Mouse (Mus musculus) kidney, embryonic 15.5 days (tissue): Measurements from ENCODE around the gene Tap2. TPM values are rescaled to one million over a fixed set of nuclear protein-coding genes. Genes with fewer than 3 reads are reported as not detected.

Experiments
- ATAC-seq: fragments of 200-750 bp; cut with Nextera tagmentation; replicated peaks from 2 replicates; pipeline ENCODE4 v1.8.0; 2017; ENCODE audit warnings: moderate TSS enrichment; ENCODE audit not compliant: low FRiP score
- H3K27ac ChIP-seq: fragments of 300-500 bp; sonication (generic); 2 replicates; pipeline ENCODE4 v1.5.1; 2015; ENCODE audit warnings: mild to moderate bottlenecking, inconsistent platforms
- H3K27me3 ChIP-seq: fragments of 300-500 bp; sonication (generic); 2 replicates; pipeline ENCODE4 v1.6.1; 2015; ENCODE audit warnings: inconsistent platforms
- H3K36me3 ChIP-seq: fragments of 300-500 bp; sonication (generic); 2 replicates; pipeline ENCODE4 v1.6.1; 2015; ENCODE audit warnings: inconsistent platforms
- H3K4me1 ChIP-seq: fragments of 300-500 bp; sonication (generic); 2 replicates; pipeline ENCODE4 v1.6.1; 2015; ENCODE audit warnings: inconsistent platforms
- H3K4me2 ChIP-seq: fragments of 300-500 bp; sonication (generic); 2 replicates; pipeline ENCODE4 v1.6.1; 2015; ENCODE audit warnings: moderate library complexity, mild to moderate bottlenecking, inconsistent platforms
- H3K4me3 ChIP-seq: fragments of 300-500 bp; sonication (generic); replicated peaks from 2 replicates; pipeline ENCODE4 v1.5.1; 2015; ENCODE audit warnings: mild to moderate bottlenecking, inconsistent platforms
- H3K9ac ChIP-seq: fragments of 300-500 bp; sonication (generic); 2 replicates; pipeline ENCODE4 v1.6.1; 2015; ENCODE audit warnings: mild to moderate bottlenecking, inconsistent platforms
- H3K9me3 ChIP-seq: fragments of 300-500 bp; sonication (generic); replicated peaks from 2 replicates; pipeline ENCODE4 v1.6.1; 2016; ENCODE audit warnings: inconsistent platforms
- WGBS: fragments of 180-500 bp; shearing (Covaris S2); methylation state at CpG from one replicate; pipeline ENCODE4 v1.1.7; 2015; ENCODE audit warnings: mixed read lengths; 5-methylcytosine and 5-hydroxymethylcytosine counted together
- polyA plus RNA-seq: library from polyadenylated mRNA; unstranded; fragments of >200 nt; fragmentation: Nextera tagmentation; extraction: Ambion mirVana; gene quantifications from 2 replicates; pipeline ENCODE4 v1.2.1, GENCODE M21; 2015

Tap2 gene
- polyA plus RNA-seq, 1 experiment from 2014 or later: 3.5 TPM

DNA sequence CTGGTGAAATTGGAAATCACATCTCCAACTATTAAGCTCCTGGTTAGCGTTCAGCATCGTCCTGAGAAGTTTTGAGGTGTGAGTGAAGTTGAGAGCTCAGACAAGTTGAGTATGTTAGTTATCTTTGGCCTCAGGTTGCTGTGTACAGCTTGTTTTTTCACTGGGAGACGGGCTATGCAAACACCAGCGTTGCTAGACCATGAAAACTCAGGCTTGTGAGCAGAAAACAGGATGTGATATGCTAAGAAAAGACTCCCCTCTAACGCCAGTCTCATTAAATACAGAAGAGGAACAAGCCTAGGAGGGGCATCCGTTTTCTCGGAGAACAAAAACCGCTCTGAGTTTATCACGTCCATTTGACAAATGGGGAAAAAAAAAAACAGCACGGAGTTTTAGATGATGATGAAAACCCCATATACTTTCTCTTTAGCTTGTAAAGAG lies 36.3 kb downstream of the Tap2 start:
- no peak overlapping the region for H3K4me2 ChIP-seq
- 0 out of 2 replicates have a peak, but pooled peaks cover 2% of the 10 kb centered on the region for H3K4me1 ChIP-seq
- peaks cover 4% of the 10 kb centered on the region; the same call in 1 of the 2 replicates for H3K9me3 ChIP-seq
- no peaks in the 10 kb centered on the region for H3K36me3 ChIP-seq
- H3K9ac ChIP-seq: no peak overlapping the region
- no peak for ATAC-seq
- H3K27me3 ChIP-seq: no peaks in the 10 kb centered on the region; the same call in 1 of the 2 replicates
- H3K27ac ChIP-seq: peak overlapping the region; percentile 20; the same call in 1 of the 2 replicates
- 50% methylated on average over 10 of the region's 10 CpGs for WGBS
- no peak overlapping the region for H3K4me3 ChIP-seq

DNA sequence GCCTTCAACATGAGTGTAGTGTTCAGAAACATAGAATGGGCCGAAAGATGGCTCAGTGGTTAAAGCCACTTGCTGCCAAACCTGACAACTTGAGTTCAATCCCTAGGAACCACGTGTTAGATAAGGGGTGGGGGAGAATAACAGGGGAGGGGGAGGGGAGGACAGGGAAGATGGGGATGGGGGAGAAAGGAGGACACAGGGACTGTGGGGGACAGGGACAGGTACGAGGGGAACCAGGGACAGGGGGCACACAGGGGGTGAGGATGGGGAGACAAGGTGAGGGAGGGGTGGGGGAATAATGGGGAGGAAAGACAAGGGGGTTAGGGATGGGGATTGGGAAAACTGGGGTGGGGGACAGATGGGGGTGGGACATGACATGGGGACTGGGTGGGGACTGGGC lies 37.0 kb downstream of the Tap2 start:
- no peak overlapping the region for H3K9ac ChIP-seq
- H3K4me1 ChIP-seq: 0 out of 2 replicates have a peak, but pooled peaks cover 2% of the 10 kb centered on the region
- no peak overlapping the region for H3K27ac ChIP-seq
- H3K27me3 ChIP-seq: no peaks in the 10 kb centered on the region; the same call in 1 of the 2 replicates
- 73% methylated on average over 3 of the region's 3 CpGs for WGBS
- H3K4me2 ChIP-seq: no peak overlapping the region
- ATAC-seq: no peak
- no peak overlapping the region for H3K4me3 ChIP-seq
- peaks cover 4% of the 10 kb centered on the region; the same call in 1 of the 2 replicates for H3K9me3 ChIP-seq
- no peaks in the 10 kb centered on the region for H3K36me3 ChIP-seq

DNA sequence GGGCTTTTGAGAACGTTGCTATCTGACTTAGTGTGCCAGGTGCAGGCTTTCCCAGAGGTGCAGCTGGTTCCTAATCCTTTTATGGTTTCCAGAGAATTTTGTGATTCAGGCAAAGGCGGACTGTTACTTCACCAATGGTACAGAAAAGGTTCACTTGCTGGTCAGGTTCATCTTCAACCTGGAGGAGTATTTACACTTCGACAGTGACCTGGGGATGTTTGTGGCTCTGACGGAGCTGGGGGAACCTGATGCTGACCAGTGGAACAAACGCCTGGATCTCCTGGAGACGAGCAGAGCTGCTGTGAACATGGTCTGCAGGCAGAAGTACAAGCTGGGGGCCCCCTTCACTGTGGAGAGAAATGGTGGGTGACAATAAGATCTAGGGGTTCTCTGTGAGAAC lies 37.6 kb downstream of the Tap2 start:
- no peak overlapping the region for H3K27ac ChIP-seq
- 74% methylated on average over 6 of the region's 6 CpGs for WGBS
- H3K9ac ChIP-seq: no peak overlapping the region
- no peak for ATAC-seq
- H3K27me3 ChIP-seq: no peaks in the 10 kb centered on the region; the same call in 1 of the 2 replicates
- H3K9me3 ChIP-seq: peaks cover 4% of the 10 kb centered on the region; the same call in 1 of the 2 replicates
- H3K36me3 ChIP-seq: no peaks in the 10 kb centered on the region
- no peak overlapping the region for H3K4me3 ChIP-seq
- no peak overlapping the region for H3K4me2 ChIP-seq
- H3K4me1 ChIP-seq: 0 out of 2 replicates have a peak, but pooled peaks cover 2% of the 10 kb centered on the region

DNA sequence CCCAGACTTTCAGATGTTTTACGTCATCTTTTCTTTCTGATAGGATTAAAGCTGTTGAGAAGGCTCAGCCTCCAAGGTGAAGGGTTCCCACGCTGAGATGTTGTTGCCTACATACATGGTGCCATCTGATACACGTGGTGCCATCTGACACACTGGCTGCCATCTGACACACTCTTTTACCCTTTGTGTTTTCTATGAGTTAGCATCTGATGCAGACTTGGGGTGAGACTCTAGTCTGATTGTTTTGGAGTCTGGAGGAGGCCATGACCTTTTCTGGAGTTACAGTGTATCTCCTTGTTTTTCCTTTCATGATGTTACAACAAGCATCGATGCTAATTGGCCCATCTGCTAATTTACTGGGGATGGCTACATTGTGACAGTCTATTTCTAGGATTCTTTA lies 41.3 kb downstream of the Tap2 start:
- no peak overlapping the region for H3K4me2 ChIP-seq
- H3K4me3 ChIP-seq: no peak overlapping the region
- H3K9ac ChIP-seq: no peak overlapping the region
- no peak for ATAC-seq
- 70% methylated on average over 4 of the region's 4 CpGs for WGBS
- 0 out of 2 replicates have a peak, but pooled peaks cover 2% of the 10 kb centered on the region for H3K4me1 ChIP-seq
- no peaks in the 10 kb centered on the region; the same call in 1 of the 2 replicates for H3K27me3 ChIP-seq
- H3K9me3 ChIP-seq: peaks cover 4% of the 10 kb centered on the region; the same call in 1 of the 2 replicates
- H3K36me3 ChIP-seq: no peaks in the 10 kb centered on the region
- H3K27ac ChIP-seq: no peak overlapping the region

DNA sequence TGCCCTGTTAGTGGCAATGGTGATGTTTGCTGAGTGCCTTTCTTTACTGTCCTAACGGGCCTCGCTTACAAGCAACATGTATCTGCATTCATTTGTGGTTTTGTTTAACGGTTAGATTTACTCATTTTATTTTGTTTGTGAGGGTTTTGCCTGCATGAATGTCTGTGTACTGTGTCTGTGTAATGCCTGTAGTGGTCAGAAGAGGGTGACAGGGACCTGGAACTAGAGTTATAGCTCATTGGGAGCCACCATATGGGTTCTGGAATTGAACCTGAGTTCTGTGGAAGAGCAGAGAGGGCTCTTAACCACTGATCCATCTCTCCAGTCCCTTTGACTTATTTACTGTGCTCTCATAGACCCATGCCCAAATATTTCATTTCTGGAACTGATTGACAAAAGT lies 43.7 kb downstream of the Tap2 start:
- Histone ChIP-seq H3K27ac (no peak overlapping the region), H3K9me3 (no peaks in the 10 kb centered on the region), H3K4me2 (no peak overlapping the region), H3K36me3 (no peaks in the 10 kb centered on the region), H3K9ac (no peak overlapping the region), H3K4me1 (no peaks in the 10 kb centered on the region), H3K4me3 (no peak overlapping the region), H3K27me3 (no peaks in the 10 kb centered on the region)
- 79% methylated on average over 3 of the region's 3 CpGs for WGBS
- ATAC-seq: no peak

DNA sequence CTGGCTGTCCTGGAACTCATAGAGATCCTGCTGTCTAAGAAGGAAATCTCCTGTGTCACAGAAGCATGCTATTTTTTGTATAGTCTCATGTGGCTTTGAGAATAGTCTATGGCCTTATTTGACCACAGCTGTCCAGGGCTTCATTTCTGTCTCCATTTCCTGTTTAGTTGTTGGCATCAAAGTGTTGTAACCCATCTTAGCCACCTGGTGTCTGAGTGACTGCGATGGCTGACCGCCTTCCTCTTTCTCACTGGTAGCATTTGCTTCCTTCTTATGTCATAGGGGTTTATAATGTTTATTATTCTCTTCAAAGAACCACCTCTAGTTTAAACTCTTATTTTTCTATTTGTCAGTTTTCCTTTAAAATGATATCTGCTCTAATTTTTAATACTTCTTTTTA lies 45.4 kb downstream of the Tap2 start:
- no peaks in the 10 kb centered on the region for H3K9me3 ChIP-seq
- 58% methylated on average over 2 of the region's 2 CpGs for WGBS
- H3K27me3 ChIP-seq: no peaks in the 10 kb centered on the region
- no peak overlapping the region for H3K27ac ChIP-seq
- H3K36me3 ChIP-seq: no peaks in the 10 kb centered on the region
- no peaks in the 10 kb centered on the region for H3K4me1 ChIP-seq
- ATAC-seq: no peak
- H3K4me3 ChIP-seq: no peak overlapping the region
- no peak overlapping the region for H3K9ac ChIP-seq
- no peak overlapping the region for H3K4me2 ChIP-seq

DNA sequence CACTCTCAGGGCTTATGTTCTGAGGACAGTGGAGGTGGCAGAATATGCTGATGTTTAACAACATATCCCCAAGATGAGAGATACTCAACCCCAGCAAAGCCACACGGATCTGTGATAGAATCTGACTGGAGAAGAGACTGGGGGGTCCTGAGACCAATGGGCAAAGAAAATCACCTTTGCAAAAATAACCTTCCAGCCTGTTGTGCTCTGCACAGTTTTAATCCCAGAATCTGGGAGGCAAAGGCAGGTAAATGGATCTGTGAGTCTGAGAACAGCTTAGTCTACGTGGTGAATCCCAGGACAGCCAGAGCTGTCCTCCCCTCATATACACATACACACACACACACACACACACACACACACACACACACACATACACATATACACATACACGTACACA lies 46.0 kb downstream of the Tap2 start:
- no peak for ATAC-seq
- no peak overlapping the region for H3K27ac ChIP-seq
- no peaks in the 10 kb centered on the region for H3K9me3 ChIP-seq
- no peaks in the 10 kb centered on the region for H3K4me1 ChIP-seq
- H3K4me2 ChIP-seq: no peak overlapping the region
- H3K36me3 ChIP-seq: no peaks in the 10 kb centered on the region
- H3K9ac ChIP-seq: no peak overlapping the region
- H3K4me3 ChIP-seq: no peak overlapping the region
- H3K27me3 ChIP-seq: no peaks in the 10 kb centered on the region
- WGBS: 55% methylated on average over 3 of the region's 3 CpGs

DNA sequence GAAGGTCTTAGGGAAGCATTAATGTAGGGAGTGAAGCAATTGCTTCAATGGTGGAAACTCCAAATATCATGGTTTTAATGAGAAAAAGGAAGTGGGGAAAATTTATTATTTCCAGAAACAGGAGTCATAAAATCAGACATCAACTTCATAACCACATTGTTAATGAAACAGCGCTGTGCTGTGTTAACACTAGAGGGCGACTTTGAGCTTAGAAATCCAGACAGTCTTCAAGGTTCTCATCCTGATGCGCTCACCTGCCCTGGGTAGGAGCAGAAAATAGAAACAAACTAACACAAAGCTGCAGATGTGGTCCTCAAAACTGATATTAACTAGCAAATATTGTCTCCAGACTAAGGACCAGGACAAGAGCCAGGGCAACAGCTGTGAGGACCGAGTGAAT lies 46.6 kb downstream of the Tap2 start:
- ATAC-seq: no peak
- Histone ChIP-seq H3K9ac (no peak overlapping the region), H3K27me3 (no peaks in the 10 kb centered on the region), H3K4me2 (no peak overlapping the region), H3K27ac (no peak overlapping the region), H3K9me3 (no peaks in the 10 kb centered on the region), H3K4me1 (no peaks in the 10 kb centered on the region), H3K36me3 (no peaks in the 10 kb centered on the region), H3K4me3 (no peak overlapping the region)
- WGBS: 13% methylated on average over 4 of the region's 4 CpGs

DNA sequence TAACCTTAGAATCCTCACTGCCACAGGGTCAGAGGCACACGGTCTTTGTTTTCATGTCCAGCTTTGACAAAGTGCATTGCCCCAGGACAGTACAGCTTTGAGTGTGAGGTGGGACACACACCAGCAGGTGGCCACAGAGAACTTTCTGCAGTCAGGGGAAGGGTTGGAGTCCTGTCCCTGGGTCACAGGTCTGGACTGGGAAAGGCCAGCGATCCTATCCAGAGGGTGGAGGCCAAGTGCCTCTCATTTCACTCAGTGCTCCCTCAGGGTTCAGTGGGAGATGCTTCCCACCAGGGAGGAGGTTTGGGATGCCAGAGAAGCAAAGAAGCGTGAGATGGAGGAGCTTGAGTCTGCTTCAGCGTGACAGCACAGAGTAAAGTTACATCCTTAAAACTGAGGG lies 48.3 kb downstream of the Tap2 start:
- Histone ChIP-seq H3K4me2 (no peak overlapping the region), H3K27me3 (no peaks in the 10 kb centered on the region), H3K4me3 (no peak overlapping the region), H3K4me1 (no peaks in the 10 kb centered on the region), H3K36me3 (no peaks in the 10 kb centered on the region), H3K9me3 (no peaks in the 10 kb centered on the region), H3K9ac (no peak overlapping the region), H3K27ac (no peak overlapping the region)
- WGBS: 23% methylated on average over 4 of the region's 4 CpGs
- ATAC-seq: peak; percentile 94

DNA sequence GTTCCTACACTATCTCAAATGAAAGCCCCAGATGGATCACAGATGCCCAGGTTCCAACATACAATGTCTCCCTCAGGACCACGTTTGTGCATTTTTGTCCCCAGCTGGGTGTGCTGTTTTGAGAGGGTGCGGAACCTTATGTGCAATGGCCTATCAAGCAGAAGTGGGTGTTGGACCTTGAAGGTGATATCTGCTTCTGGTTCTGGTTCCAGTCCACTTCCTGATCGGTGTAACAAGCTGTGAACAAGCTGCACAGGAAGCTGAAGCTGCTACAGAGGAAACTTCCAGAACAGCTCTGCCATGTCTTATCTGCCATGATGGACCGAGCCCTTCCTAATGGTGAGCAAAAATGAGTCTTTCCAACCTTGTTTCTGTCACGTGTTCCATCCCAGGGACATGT lies 53.2 kb downstream of the Tap2 start:
- Histone ChIP-seq H3K9ac (no peak overlapping the region), H3K36me3 (no peaks in the 10 kb centered on the region), H3K27me3 (peaks cover 11% of the 10 kb centered on the region), H3K4me2 (no peak overlapping the region), H3K4me3 (no peak overlapping the region), H3K9me3 (no peaks in the 10 kb centered on the region), H3K27ac (no peak overlapping the region), H3K4me1 (0 out of 2 replicates have a peak, but pooled peaks cover 2% of the 10 kb centered on the region)
- 79% methylated on average over 5 of the region's 5 CpGs for WGBS
- no peak for ATAC-seq

DNA sequence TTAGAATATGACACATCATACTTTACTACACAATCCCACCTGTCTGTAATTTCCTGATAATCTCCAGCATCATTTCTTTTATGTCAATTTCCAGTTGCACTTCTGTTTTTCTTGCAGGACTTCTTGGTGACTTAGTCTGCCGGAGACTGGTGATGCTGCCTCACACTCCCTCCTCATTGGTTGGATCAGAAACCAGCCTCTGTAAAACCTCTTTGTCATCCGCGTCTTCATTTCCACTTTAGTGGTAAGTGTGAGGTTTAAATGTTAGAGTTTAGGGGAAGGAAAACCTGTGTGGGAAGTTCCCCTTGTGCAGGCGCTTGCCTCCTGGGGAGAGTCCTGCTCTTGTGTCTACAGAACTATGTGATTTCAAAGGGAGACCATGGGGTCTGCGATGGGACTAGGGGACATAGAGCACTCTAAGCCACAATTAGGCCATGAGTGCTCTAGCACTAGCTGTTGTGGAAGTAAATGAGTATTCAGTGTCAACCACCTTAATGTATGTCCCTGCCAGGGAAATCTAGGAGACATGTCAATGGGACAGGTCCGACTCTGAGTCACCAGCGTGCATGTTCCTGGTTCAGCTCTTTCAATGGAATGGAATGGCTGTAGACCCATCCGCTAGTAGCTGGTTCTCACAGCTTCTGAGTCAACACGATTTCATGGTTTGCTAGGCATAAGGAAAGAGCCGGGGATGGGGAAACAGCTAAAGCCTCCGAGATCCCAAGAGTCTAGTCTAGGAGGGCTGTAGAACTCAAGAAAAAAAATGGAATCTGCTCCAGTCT lies 54.5 kb downstream of the Tap2 start, which contains the start of gene H2-Ab1:
Gene H2-Ab1, plus strand, starts transcription at position 96 of the 782 bp plus-strand sequence.
- peaks cover 21% of the 10 kb centered on the region for H3K27me3 ChIP-seq
- ATAC-seq: no peak
- H3K4me3 ChIP-seq: no peak within 1 kb of the TSS
- H3K9ac ChIP-seq: no peak within 1 kb of the TSS
- H3K4me1 ChIP-seq: 0 out of 2 replicates have a peak, but pooled peaks cover 5% of the 10 kb centered on the region
- H3K27ac ChIP-seq: no peak within 1 kb of the TSS
- H3K4me2 ChIP-seq: no peak within 1 kb of the TSS
- 71% methylated on average over 11 of the region's 11 CpGs for WGBS
- H3K9me3 ChIP-seq: no peaks in the 10 kb centered on the region
- H3K36me3 ChIP-seq: no peaks in the 10 kb centered on the region

DNA sequence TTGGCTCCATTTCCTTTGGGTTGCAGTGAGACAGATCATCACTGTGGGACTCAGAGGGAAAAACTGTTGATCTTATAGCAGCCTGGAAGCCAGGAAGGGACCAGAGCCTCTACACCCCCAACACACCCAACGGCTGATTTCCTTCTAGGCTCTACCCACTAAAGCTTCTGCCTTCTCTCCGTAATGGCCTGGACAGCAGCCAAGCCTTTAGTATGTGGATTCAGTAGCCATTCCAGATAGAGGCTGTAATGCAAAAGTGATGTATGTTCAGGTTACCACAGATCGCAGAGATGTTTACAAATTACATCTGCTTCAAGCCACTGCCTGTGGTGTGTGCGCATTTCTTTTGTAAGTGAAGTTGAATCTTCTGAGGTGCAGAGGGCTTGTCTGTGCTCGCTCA lies 57.2 kb downstream of the Tap2 start:
- H3K4me1 ChIP-seq: peaks cover 28% of the 10 kb centered on the region
- ATAC-seq: no peak
- no peaks in the 10 kb centered on the region for H3K36me3 ChIP-seq
- no peaks in the 10 kb centered on the region for H3K9me3 ChIP-seq
- peaks cover 42% of the 10 kb centered on the region for H3K27me3 ChIP-seq
- H3K4me3 ChIP-seq: no peak overlapping the region
- no peak overlapping the region for H3K4me2 ChIP-seq
- H3K27ac ChIP-seq: no peak overlapping the region
- H3K9ac ChIP-seq: no peak overlapping the region
- WGBS: 66% methylated on average over 5 of the region's 5 CpGs
